Mouse (Mus musculus): ENCODE results near the gene Ipcef1. TPM values are rescaled to one million over a fixed set of nuclear protein-coding genes. Genes with fewer than 3 reads are reported as not detected.

Ipcef1 gene
- polyA plus RNA-seq, 1 experiment from 2014 or later = 0.73 TPM

DNA sequence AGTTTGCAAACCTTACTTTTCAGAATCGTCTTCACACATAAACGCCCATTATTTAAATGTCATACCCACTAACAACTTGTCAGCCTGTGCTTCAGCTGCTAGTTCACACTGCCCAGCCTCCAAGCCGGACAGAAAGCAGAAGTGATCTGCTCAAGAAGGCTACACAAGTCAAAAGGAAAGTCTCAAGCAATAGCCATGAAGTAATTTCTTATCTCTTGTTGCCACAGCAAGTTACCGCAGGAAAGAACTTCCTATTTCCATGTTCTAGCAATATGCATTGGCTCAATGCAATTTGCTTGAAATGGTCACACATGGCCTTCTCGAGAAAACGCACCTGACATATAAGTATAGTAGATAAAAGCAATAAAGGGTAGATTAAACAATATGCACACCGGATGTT, 10.7 kb upstream of the Ipcef1 start:
- Histone ChIP-seq H3K27ac (no peak overlapping the region), H3K36me3 (no peaks in the 10 kb centered on the region), H3K4me3 (no peak overlapping the region), H3K4me1 (no peaks in the 10 kb centered on the region), H3K9ac (no peak overlapping the region), H3K4me2 (no peak overlapping the region), H3K9me3 (replicated peaks) (no peaks in the 10 kb centered on the region), H3K27me3 (replicated peaks) (no peaks in the 10 kb centered on the region)
- ATAC-seq = no peak
- 16% methylated on average over 7 of the region's 7 CpGs for WGBS (ENCODE audit: insufficient replicate concordance)

- H3K4me2 ChIP-seq = no peak overlapping the region
- H3K36me3 ChIP-seq = no peaks in the 10 kb centered on the region
- no peaks in the 10 kb centered on the region for H3K9me3 ChIP-seq (replicated peaks)
- H3K27ac ChIP-seq = no peak overlapping the region
- H3K4me3 ChIP-seq = no peak overlapping the region
- no peak for ATAC-seq
- no peak overlapping the region for H3K9ac ChIP-seq
- 63% methylated on average over 5 of the region's 5 CpGs for WGBS (ENCODE audit: insufficient replicate concordance)
- H3K27me3 ChIP-seq (replicated peaks) = no peaks in the 10 kb centered on the region
- H3K4me1 ChIP-seq = no peaks in the 10 kb centered on the region
These were observed 8.0 kb upstream of the Ipcef1 start for GRCm38 (mm10) chr10:7060326-7060725.

DNA sequence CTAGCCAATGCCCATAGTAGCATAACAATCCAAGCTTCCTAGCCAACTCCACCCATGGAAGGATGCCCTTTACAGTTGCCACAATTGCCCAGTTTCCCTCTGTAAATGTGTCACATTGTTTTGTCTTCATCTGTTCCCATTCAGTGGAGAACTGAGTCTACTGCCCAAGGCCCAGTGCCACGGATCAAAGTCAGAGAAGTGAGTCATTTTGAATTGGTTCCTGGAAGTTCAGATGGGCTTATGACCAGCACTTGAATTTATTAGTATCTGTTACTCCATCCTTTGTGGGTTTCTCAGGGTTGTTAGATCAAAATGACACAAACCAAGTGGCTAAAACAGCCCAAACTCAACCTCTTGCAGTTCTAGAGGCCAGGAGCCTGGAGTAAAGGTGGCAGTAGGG, 5.3 kb upstream of the Ipcef1 start:
- no peaks in the 10 kb centered on the region for H3K4me1 ChIP-seq
- H3K27ac ChIP-seq = no peak overlapping the region
- WGBS (ENCODE audit: insufficient replicate concordance) = 56% methylated on average over 1 of the region's 1 CpGs
- no peak overlapping the region for H3K4me3 ChIP-seq
- H3K4me2 ChIP-seq = no peak overlapping the region
- H3K36me3 ChIP-seq = no peaks in the 10 kb centered on the region
- no peak overlapping the region for H3K9ac ChIP-seq
- no peaks in the 10 kb centered on the region for H3K27me3 ChIP-seq (replicated peaks)
- ATAC-seq = no peak
- H3K9me3 ChIP-seq (replicated peaks) = no peaks in the 10 kb centered on the region

GRCm38 (mm10) chr10:7054560-7055205, 2.4 kb upstream of the Ipcef1 start:
- 63% methylated on average over 6 of the region's 6 CpGs for WGBS (ENCODE audit: insufficient replicate concordance)
- no peak for ATAC-seq
- Histone ChIP-seq H3K27ac (no peak overlapping the region), H3K4me3 (no peak overlapping the region), H3K4me2 (no peak overlapping the region), H3K27me3 (replicated peaks) (no peaks in the 10 kb centered on the region), H3K4me1 (no peaks in the 10 kb centered on the region), H3K9ac (no peak overlapping the region), H3K36me3 (no peaks in the 10 kb centered on the region), H3K9me3 (replicated peaks) (no peaks in the 10 kb centered on the region)

GRCm38 (mm10) chr10:7049901-7050300, 2.4 kb downstream of the Ipcef1 start:
- H3K9me3 ChIP-seq (replicated peaks) = no peaks in the 10 kb centered on the region
- no peak for ATAC-seq
- no peak overlapping the region for H3K9ac ChIP-seq
- H3K4me1 ChIP-seq = no peaks in the 10 kb centered on the region
- H3K36me3 ChIP-seq = no peaks in the 10 kb centered on the region
- H3K4me3 ChIP-seq = no peak overlapping the region
- WGBS (ENCODE audit: insufficient replicate concordance) = 37% methylated on average over 3 of the region's 3 CpGs
- no peak overlapping the region for H3K4me2 ChIP-seq
- no peaks in the 10 kb centered on the region for H3K27me3 ChIP-seq (replicated peaks)
- no peak overlapping the region for H3K27ac ChIP-seq

GRCm38 (mm10) chr10:7047919-7048291, 4.4 kb downstream of the Ipcef1 start:
- Histone ChIP-seq H3K4me3 (no peak overlapping the region), H3K27ac (no peak overlapping the region), H3K9me3 (replicated peaks) (no peaks in the 10 kb centered on the region), H3K27me3 (replicated peaks) (no peaks in the 10 kb centered on the region), H3K4me2 (no peak overlapping the region), H3K36me3 (no peaks in the 10 kb centered on the region), H3K9ac (no peak overlapping the region), H3K4me1 (no peaks in the 10 kb centered on the region)
- 74% methylated on average over 2 of the region's 2 CpGs for WGBS (ENCODE audit: insufficient replicate concordance)
- no peak for ATAC-seq

DNA sequence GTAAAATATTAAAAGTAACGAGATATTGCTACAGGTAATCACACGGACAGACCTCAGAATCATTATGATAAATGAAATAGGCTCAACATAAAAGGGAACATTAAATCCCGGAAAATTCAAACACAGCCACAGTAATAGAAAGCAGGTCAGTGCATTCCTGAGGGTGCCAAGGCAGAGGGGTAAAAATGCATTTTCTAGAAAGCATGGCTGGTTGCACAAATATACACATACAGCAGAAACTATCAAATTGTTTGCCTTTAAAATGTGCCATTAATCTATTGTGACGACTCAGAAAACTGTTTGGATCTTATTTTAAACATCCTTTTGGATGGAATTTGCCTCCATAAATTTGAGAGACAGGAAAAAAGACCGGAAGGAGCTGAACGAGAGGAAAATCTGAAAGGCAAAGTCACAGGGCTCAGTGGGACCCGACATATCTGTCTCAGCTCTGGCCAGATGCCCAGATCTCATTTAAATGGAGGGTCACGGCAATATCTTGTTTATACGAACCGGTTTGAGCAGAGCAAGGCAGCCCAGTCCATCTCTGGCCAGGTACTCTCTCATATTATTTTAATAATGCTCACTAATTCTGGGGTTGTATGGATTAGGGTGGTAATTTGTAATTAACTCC, 4.9 kb downstream of the Ipcef1 start:
- Histone ChIP-seq H3K9ac (no peak overlapping the region), H3K9me3 (replicated peaks) (no peaks in the 10 kb centered on the region), H3K4me3 (no peak overlapping the region), H3K36me3 (no peaks in the 10 kb centered on the region), H3K27me3 (replicated peaks) (no peaks in the 10 kb centered on the region), H3K4me1 (no peaks in the 10 kb centered on the region), H3K27ac (no peak overlapping the region), H3K4me2 (no peak overlapping the region)
- 64% methylated on average over 10 of the region's 10 CpGs for WGBS (ENCODE audit: insufficient replicate concordance)
- no peak for ATAC-seq

- H3K36me3 ChIP-seq = no peaks in the 10 kb centered on the region
- no peak overlapping the region for H3K27ac ChIP-seq
- no peak for ATAC-seq
- no peak overlapping the region for H3K4me3 ChIP-seq
- no peak overlapping the region for H3K4me2 ChIP-seq
- 69% methylated on average over 5 of the region's 5 CpGs for WGBS (ENCODE audit: insufficient replicate concordance)
- no peaks in the 10 kb centered on the region for H3K4me1 ChIP-seq
- no peaks in the 10 kb centered on the region for H3K27me3 ChIP-seq (replicated peaks)
- H3K9ac ChIP-seq = no peak overlapping the region
- no peaks in the 10 kb centered on the region for H3K9me3 ChIP-seq (replicated peaks)
These were observed 8.4 kb downstream of the Ipcef1 start for GRCm38 (mm10) chr10:7043896-7044295.

DNA sequence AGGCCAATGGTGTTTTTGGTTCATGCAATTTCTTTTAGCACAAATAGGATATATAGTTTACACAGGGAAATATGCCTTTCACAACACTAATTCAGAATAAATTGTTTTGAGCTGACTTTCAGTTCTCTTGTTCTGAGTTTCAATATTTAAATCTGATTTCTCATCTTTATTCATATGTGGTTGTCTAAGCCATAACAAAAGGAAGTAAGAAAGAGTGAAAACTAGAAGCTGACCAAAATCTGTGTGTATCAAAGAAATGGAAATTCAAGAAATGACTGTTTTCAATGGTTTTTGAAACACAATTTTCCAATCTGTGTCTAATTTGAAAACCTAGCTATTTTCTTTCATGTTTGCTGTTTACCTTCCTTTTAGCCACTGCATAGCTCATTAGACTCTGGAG, 11.2 kb downstream of the Ipcef1 start:
- H3K9ac ChIP-seq = no peak overlapping the region
- H3K4me2 ChIP-seq = no peak overlapping the region
- ATAC-seq = no peak
- H3K4me3 ChIP-seq = no peak overlapping the region
- no peaks in the 10 kb centered on the region for H3K9me3 ChIP-seq (replicated peaks)
- H3K27me3 ChIP-seq (replicated peaks) = no peaks in the 10 kb centered on the region
- H3K27ac ChIP-seq = no peak overlapping the region
- H3K36me3 ChIP-seq = no peaks in the 10 kb centered on the region
- no peaks in the 10 kb centered on the region for H3K4me1 ChIP-seq

DNA sequence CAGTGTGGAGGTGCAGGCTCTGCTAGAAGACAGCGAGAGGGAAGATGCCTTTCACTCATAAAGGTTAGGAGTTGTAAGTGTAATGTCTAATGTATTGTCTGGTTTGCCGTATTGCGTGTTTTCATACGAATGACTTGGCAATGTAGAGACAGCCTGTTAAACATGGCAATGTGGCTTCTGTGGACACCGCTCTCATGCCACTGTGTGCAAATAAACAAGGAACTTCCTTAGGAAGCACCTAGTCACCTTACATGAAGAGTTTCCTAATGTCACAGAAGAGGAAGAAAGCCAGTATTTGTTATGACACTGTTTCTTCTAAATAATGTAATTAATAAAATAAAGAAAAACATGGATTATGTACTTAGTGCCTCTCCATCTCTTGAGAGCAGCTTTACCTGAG, 15.1 kb downstream of the Ipcef1 start:
- Histone ChIP-seq H3K4me3 (no peak overlapping the region), H3K27me3 (replicated peaks) (no peaks in the 10 kb centered on the region), H3K36me3 (no peaks in the 10 kb centered on the region), H3K27ac (no peak overlapping the region), H3K9ac (no peak overlapping the region), H3K9me3 (replicated peaks) (no peaks in the 10 kb centered on the region), H3K4me2 (no peak overlapping the region), H3K4me1 (no peaks in the 10 kb centered on the region)
- 69% methylated on average over 5 of the region's 5 CpGs for WGBS (ENCODE audit: insufficient replicate concordance)
- ATAC-seq = no peak

DNA sequence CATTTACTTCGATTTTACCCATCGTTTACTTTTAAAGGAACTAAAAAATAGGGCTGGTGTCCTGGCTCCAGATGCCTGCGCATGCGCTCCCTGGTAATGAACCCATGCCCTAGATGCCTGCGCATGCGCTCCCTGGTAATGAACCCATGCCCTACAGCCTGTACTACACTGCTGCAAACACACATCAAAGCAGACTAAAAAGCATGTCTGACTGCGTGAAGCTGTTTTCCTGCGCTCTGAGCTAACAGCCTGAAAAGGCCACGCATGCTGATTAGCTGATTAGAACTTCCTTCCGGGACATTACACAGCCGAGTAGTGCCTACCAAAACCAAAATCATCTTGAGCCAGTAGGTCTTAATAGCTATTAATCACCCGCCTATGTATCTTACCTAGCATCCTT, 16.7 kb downstream of the Ipcef1 start:
- Histone ChIP-seq H3K27me3 (replicated peaks) (no peaks in the 10 kb centered on the region), H3K36me3 (no peaks in the 10 kb centered on the region), H3K9me3 (replicated peaks) (no peaks in the 10 kb centered on the region), H3K4me2 (no peak overlapping the region), H3K4me1 (no peaks in the 10 kb centered on the region), H3K27ac (no peak overlapping the region), H3K4me3 (no peak overlapping the region), H3K9ac (no peak overlapping the region)
- no peak for ATAC-seq
- WGBS (ENCODE audit: insufficient replicate concordance) = 54% methylated on average over 12 of the region's 12 CpGs

GRCm38 (mm10) chr10:7033459-7033858, 18.8 kb downstream of the Ipcef1 start:
- no peak overlapping the region for H3K4me3 ChIP-seq
- no peaks in the 10 kb centered on the region for H3K27me3 ChIP-seq (replicated peaks)
- H3K4me2 ChIP-seq = no peak overlapping the region
- H3K9me3 ChIP-seq (replicated peaks) = no peaks in the 10 kb centered on the region
- 75% methylated on average over 2 of the region's 2 CpGs for WGBS (ENCODE audit: insufficient replicate concordance)
- no peak for ATAC-seq
- no peaks in the 10 kb centered on the region for H3K36me3 ChIP-seq
- H3K9ac ChIP-seq = no peak overlapping the region
- H3K27ac ChIP-seq = no peak overlapping the region
- no peaks in the 10 kb centered on the region for H3K4me1 ChIP-seq

DNA sequence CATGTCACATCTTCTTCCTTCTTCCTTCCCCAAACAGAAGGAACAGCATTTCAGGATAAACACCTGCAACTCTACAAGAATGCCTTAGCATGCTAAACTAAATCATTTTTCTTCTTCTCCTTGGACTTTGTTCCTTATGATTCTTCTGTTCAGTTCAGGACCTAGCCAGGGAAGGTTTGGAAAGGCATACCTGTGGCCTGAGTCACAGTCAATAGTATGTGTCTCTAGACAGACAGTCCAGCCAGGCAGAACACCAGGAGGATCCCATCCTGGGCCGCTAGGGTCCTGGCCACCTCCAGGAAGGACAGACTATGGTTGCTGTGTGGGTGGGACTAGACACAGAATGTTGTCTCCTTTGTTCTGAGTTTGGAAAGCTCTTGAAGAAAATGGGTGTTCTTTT, 27.2 kb downstream of the Ipcef1 start:
- WGBS (ENCODE audit: insufficient replicate concordance) = 64% methylated on average over 1 of the region's 1 CpGs
- no peaks in the 10 kb centered on the region for H3K36me3 ChIP-seq
- no peak overlapping the region for H3K4me3 ChIP-seq
- no peak overlapping the region for H3K4me2 ChIP-seq
- no peaks in the 10 kb centered on the region for H3K4me1 ChIP-seq
- H3K27ac ChIP-seq = no peak overlapping the region
- no peak overlapping the region for H3K9ac ChIP-seq
- H3K27me3 ChIP-seq (replicated peaks) = no peaks in the 10 kb centered on the region
- H3K9me3 ChIP-seq (replicated peaks) = no peaks in the 10 kb centered on the region
- ATAC-seq = no peak
